Mouse (Mus musculus) forebrain, embryonic 13.5 days (tissue): ENCODE measurements at regions not wholly inside any gene's neighbourhood (a gene's known extent, or its start where the extent isn't known, plus 50 kb on each side); places are given as distances from the start of the nearest gene placed in this dataset.

Source experiments
- ATAC-seq: fragments of 200-750 bp; cut with Nextera tagmentation; 2 replicates; pipeline ENCODE4 v1.8.0; 2017
- H3K27ac ChIP-seq: fragments of 300-500 bp; sonication (generic); 2 replicates; pipeline ENCODE4 v1.5.1; 2015; ENCODE audit warnings: inconsistent platforms, mild to moderate bottlenecking, moderate library complexity
- H3K27me3 ChIP-seq: fragments of 300-500 bp; sonication (generic); 2 replicates; pipeline ENCODE4 v1.6.1; 2015; ENCODE audit warnings: mild to moderate bottlenecking, inconsistent platforms
- H3K36me3 ChIP-seq: fragments of 300-500 bp; sonication (generic); 2 replicates; pipeline ENCODE4 v1.6.1; 2015; ENCODE audit warnings: mild to moderate bottlenecking, inconsistent platforms; ENCODE audit not compliant: poor library complexity, severe bottlenecking
- H3K4me1 ChIP-seq: fragments of 300-500 bp; sonication (generic); 2 replicates; pipeline ENCODE4 v1.6.1; 2015; ENCODE audit warnings: inconsistent platforms
- H3K4me2 ChIP-seq: fragments of 300-500 bp; sonication (generic); 2 replicates; pipeline ENCODE4 v1.6.1; 2015; ENCODE audit warnings: inconsistent platforms, mild to moderate bottlenecking, moderate library complexity
- H3K4me3 ChIP-seq: fragments of 300-500 bp; sonication (generic); 2 replicates; pipeline ENCODE4 v1.5.1; 2015; ENCODE audit warnings: mild to moderate bottlenecking, inconsistent platforms
- H3K9ac ChIP-seq: fragments of 300-500 bp; sonication (generic); 2 replicates; pipeline ENCODE4 v1.6.1; 2015; ENCODE audit warnings: mild to moderate bottlenecking, inconsistent platforms
- H3K9me3 ChIP-seq: fragments of 300-500 bp; sonication (generic); replicated peaks from 2 replicates; pipeline ENCODE4 v1.6.1; 2016; ENCODE audit warnings: inconsistent platforms
- WGBS: fragments of 180-500 bp; shearing (Covaris S2); methylation state at CpG from one replicate; pipeline ENCODE4 v1.1.7; 2015; 5-methylcytosine and 5-hydroxymethylcytosine counted together

DNA sequence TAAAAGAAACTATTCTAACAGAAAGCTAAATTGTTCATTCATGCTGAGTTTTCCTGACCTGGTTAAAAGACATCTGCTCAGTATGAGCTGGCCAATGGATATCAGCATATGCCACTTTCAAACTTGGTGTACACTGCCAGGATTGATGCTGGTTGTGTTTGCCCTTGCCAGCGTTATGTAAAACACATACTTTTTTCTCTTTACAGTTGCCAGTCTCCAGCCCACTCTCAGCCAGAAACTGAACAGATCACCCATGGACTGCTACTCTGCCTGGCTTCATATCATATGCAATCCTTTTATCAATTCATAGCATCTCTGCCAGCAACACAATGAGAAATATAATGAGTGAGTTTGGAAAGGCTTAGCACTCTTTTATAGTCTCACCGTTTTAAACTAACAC, 940.7 kb upstream of the Epha6 start:
- peak; percentile 91 for ATAC-seq
- WGBS, result 72% methylated on average over 2 of the region's 2 CpGs

DNA sequence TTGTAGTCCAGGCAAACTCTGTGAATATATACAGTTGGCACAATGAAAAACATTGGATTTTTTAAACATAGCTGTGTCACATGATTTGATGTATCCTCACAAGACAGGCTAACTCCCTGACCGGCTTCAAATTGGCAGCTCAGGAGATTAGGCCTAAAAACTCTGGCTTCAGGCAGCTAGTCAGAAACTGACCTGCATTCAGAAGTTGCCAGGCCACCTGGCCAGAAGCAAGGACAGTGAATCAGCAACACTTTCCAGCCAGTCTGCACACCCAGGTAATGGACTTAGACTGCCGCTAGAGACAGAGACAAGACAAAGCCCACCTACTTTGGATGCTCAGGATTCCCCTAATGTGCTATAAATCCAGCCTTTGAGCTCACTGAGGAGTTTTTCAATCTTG, 929.4 kb upstream of the Epha6 start:
- no peak for ATAC-seq
- WGBS, result 98% methylated on average over 2 of the region's 2 CpGs
- H3K9me3 ChIP-seq, result no peaks in the 10 kb centered on the region
- H3K4me3 ChIP-seq, result no peak overlapping the region
- no peaks in the 10 kb centered on the region for H3K36me3 ChIP-seq
- no peaks in the 10 kb centered on the region for H3K27me3 ChIP-seq
- H3K27ac ChIP-seq, result no peak overlapping the region
- no peak overlapping the region for H3K9ac ChIP-seq
- no peaks in the 10 kb centered on the region for H3K4me1 ChIP-seq
- H3K4me2 ChIP-seq, result no peak overlapping the region

More for the DNA sequence above, 940.7 kb upstream of the Epha6 start:
- H3K9ac ChIP-seq, result no peak overlapping the region
- no peaks in the 10 kb centered on the region for H3K4me1 ChIP-seq
- no peak overlapping the region for H3K4me2 ChIP-seq
- H3K9me3 ChIP-seq, result no peaks in the 10 kb centered on the region
- no peak overlapping the region for H3K27ac ChIP-seq
- no peak overlapping the region for H3K4me3 ChIP-seq
- no peaks in the 10 kb centered on the region for H3K27me3 ChIP-seq
- H3K36me3 ChIP-seq, result no peaks in the 10 kb centered on the region
